Mouse (Mus musculus) hindbrain, postnatal 0 days (tissue): Measurements from ENCODE around the gene Zfp362. TPM values are rescaled to one million over a fixed set of nuclear protein-coding genes. Genes with fewer than 3 reads are reported as not detected.

Experiments used
- ATAC-seq: fragments of 200-750 bp; cut with Nextera tagmentation; 2 replicates; pipeline ENCODE4 v1.8.0; 2017; ENCODE audit warnings: mild to moderate bottlenecking, moderate TSS enrichment, moderate library complexity
- DNase-seq: peaks from one replicate; pipeline ENCODE4 v3.0.0-alpha.2; 2015; ENCODE audit warnings: low spot score
- H3K27ac ChIP-seq: fragments of 300-500 bp; sonication (generic); 2 replicates; pipeline ENCODE4 v1.5.1; 2014; ENCODE audit warnings: mild to moderate bottlenecking
- H3K27me3 ChIP-seq: fragments of 300-500 bp; sonication (generic); 2 replicates; pipeline ENCODE4 v1.6.1; 2014; ENCODE audit warnings: low read length, mixed read lengths; ENCODE audit not compliant: insufficient read depth
- H3K36me3 ChIP-seq: fragments of 300-500 bp; sonication (generic); 2 replicates; pipeline ENCODE4 v1.6.1; 2014; ENCODE audit warnings: low read length, mixed read lengths; ENCODE audit not compliant: insufficient read depth
- H3K4me1 ChIP-seq: fragments of 300-500 bp; sonication (generic); 2 replicates; pipeline ENCODE4 v1.6.1; 2014; ENCODE audit warnings: antibody characterized with exemption, low read length, mixed read lengths; ENCODE audit not compliant: insufficient read depth
- H3K4me2 ChIP-seq: fragments of 300-500 bp; sonication (generic); 2 replicates; pipeline ENCODE4 v1.6.1; 2014; ENCODE audit warnings: low read depth, mild to moderate bottlenecking, low read length, moderate library complexity, mixed read lengths
- H3K4me3 ChIP-seq: fragments of 300-500 bp; sonication (generic); 2 replicates; pipeline ENCODE4 v1.5.1; 2014; ENCODE audit warnings: low read length
- H3K9ac ChIP-seq: fragments of 300-500 bp; sonication (generic); replicated peaks from 2 replicates; pipeline ENCODE4 v1.6.1; 2014; ENCODE audit warnings: mild to moderate bottlenecking, low read length, moderate library complexity, mixed read lengths
- H3K9me3 ChIP-seq: fragments of 300-500 bp; sonication (generic); 2 replicates; pipeline ENCODE4 v1.6.1; 2016; ENCODE audit warnings: low read length, mixed read lengths
- CTCF ChIP-seq: IDR thresholded peaks from 2 replicates; pipeline ENCODE4 v1.5.1; 2016; ENCODE audit warnings: antibody characterized with exemption, control low read depth, low read depth
- WGBS: fragments of 180-500 bp; shearing (Covaris S2); extraction: QIAGEN DNeasy Blood & Tissue Kit; methylation state at CpG from one replicate; pipeline ENCODE4 v1.1.7; 2014; 5-methylcytosine and 5-hydroxymethylcytosine counted together
- polyA plus RNA-seq: library from polyadenylated mRNA; unstranded; fragments of >200 nt; fragmentation: Nextera tagmentation; extraction: Ambion mirVana; gene quantifications from 2 replicates; pipeline ENCODE4 v1.2.1, GENCODE M21; 2015
- total RNA-seq: library from RNA; depleted of rRNA; stranded (reverse); fragments of >200 nt; gene quantifications from 2 replicates; pipeline ENCODE4 v1.2.3, GENCODE M21; 2014; rRNA removed

Gene Zfp362
- total RNA-seq (25.6 and 35.7 TPM in 2 replicates), polyA plus RNA-seq (23.3 and 24.9 TPM in 2 replicates)

DNA sequence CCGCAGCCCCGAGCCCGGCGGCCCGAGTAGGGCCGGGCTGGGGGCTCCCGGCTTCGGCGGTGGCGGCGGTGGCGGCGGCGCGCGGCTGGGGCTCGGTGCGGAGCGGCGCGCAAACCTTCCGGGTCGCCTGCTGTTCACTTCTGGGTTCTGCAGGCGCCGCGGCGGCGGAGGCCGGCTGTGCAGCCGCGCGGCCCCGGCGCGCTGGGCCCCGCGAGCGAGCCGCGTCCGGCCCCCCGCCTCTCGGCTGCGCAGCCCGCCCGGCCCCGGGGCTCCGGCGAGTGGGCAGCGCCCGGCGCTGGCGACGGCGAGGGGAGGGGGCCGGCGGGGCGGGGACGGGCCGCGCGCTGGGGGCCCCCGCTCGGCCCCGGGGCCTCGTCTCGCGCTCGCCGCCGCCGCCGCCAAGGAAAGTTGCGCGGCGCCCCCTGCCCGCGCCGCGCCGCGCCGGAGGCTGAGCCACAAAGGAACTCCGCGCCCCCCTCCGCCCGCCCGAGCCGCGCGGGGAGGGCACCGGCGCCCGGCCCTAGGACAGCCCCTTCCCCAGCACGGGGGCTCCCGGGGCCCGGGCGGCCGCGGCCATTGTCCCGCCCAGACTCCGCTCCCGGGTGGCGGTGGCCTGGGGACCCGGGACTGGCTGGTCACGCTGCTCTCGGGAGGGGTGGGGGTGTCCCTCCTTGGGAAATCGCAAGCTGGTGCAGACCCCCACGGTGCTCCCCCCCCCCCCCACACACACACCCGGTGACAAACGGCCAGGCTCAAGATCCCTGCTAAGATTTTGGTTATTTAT lies at the start of gene Zfp362:
Gene Zfp362 (minus strand): TSS at position 3 of the 784 bp plus-strand sequence.
- Histone ChIP-seq H3K9ac (peak within 1 kb of the TSS; percentile 80), H3K4me1 (peaks cover 20% of the 10 kb centered on the region), H3K9me3 (no peaks in the 10 kb centered on the region), H3K27me3 (no peaks in the 10 kb centered on the region), H3K4me3 (peak within 1 kb of the TSS; percentile 72), H3K36me3 (no peaks in the 10 kb centered on the region), H3K27ac (peak within 1 kb of the TSS; percentile 90), H3K4me2 (peak within 1 kb of the TSS; percentile 95)
- under 1% methylated on average over 50 of the region's 111 CpGs for WGBS
- DNase-seq: peak; percentile 74
- no peak for TF ChIP-seq CTCF
- ATAC-seq: peak; percentile 73

DNA sequence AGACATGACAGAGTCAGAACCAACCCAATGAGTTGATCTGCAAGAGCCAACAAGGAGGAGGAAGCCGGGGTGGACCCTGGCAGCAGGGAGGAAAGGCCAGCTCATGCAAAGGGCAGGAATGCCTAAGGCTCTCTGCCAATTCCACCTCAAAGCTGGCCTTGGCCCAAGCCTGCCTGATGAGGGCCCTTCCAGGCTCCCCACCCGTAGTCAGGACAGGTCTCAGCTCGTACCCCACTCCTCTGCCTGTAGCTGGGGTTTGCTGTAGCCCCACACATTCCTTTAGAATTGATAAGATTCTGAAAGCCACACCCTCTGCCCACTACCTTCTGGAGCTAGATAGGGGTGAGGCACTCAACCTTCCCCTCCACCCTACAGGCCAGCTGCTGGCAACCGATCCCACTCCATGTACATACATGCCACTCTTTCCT lies 49.8 kb upstream of the Zfp362 start:
- DNase-seq: no peak
- Histone ChIP-seq H3K36me3 (no peaks in the 10 kb centered on the region), H3K9ac (no peak overlapping the region), H3K4me3 (no peak overlapping the region), H3K4me2 (no peak overlapping the region), H3K27me3 (no peaks in the 10 kb centered on the region), H3K27ac (no peak overlapping the region), H3K9me3 (no peaks in the 10 kb centered on the region), H3K4me1 (no peaks in the 10 kb centered on the region)
- ATAC-seq: no peak
- TF ChIP-seq CTCF: no peak
- 50% methylated on average over 4 of the region's 4 CpGs for WGBS

DNA sequence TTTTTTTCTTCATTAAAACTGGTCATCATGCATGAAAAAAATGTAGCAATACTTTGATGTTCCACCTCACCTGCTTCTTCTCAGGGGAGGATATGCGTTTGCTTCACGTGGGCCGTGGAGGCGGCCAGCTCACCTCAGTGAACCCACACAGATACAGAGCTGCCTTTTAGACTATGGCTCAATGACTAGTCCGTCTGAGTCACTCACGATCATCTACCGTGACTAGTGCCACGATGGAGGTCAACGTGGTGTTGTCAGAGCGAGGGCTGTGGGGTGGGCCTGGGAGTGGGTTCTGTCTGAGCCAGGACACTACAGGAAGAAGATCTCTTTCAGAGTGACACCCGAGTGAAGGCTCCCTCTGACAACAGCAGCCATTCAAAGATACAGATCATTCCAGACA lies 47.3 kb upstream of the Zfp362 start:
- ATAC-seq: no peak

DNA sequence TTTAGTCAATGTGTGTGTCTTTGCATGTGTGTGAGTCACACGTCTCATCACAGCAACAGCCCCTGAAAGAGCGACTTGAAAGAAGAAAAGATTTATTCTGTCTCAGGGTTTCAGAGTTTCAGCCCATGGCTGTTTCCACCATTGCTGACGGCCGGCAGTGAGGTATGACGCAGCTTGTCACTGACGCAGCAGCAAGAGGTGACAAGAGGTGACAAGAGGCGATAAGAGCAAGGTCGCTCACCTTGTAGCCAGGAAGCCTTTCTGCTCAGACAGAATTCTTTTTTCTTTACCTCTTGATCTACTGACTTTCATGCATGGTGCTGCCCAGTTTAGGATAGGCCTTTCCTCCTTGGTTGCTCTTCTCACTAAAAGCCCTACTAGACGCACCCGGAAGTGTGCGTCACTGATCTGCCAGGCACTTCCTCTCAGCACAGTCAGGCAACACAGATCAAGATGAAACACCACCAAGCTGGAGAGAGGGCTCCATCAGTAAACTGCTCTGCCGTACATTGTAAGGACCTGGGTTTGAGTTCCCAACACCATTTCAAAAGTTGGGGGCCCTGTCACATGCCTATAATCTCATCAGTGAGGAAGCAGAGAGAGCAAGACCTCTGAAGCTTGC lies 46.5 kb upstream of the Zfp362 start:
- 89% methylated on average over 12 of the region's 12 CpGs for WGBS
- Histone ChIP-seq H3K4me1 (no peaks in the 10 kb centered on the region), H3K9ac (no peak overlapping the region), H3K27me3 (no peaks in the 10 kb centered on the region), H3K27ac (no peak overlapping the region), H3K9me3 (no peaks in the 10 kb centered on the region), H3K4me2 (no peak overlapping the region), H3K36me3 (no peaks in the 10 kb centered on the region), H3K4me3 (no peak overlapping the region)
- DNase-seq (no peak), ATAC-seq (no peak)
- no peak for TF ChIP-seq CTCF

More for the DNA sequence above, 47.3 kb upstream of the Zfp362 start:
- TF ChIP-seq CTCF: no peak
- H3K4me3 ChIP-seq: no peak overlapping the region
- no peaks in the 10 kb centered on the region for H3K36me3 ChIP-seq
- no peak overlapping the region for H3K4me2 ChIP-seq
- no peaks in the 10 kb centered on the region for H3K9me3 ChIP-seq
- no peak overlapping the region for H3K27ac ChIP-seq
- no peaks in the 10 kb centered on the region for H3K4me1 ChIP-seq
- no peak overlapping the region for H3K9ac ChIP-seq
- no peak for DNase-seq
- H3K27me3 ChIP-seq: no peaks in the 10 kb centered on the region
- WGBS: 66% methylated on average over 11 of the region's 11 CpGs

DNA sequence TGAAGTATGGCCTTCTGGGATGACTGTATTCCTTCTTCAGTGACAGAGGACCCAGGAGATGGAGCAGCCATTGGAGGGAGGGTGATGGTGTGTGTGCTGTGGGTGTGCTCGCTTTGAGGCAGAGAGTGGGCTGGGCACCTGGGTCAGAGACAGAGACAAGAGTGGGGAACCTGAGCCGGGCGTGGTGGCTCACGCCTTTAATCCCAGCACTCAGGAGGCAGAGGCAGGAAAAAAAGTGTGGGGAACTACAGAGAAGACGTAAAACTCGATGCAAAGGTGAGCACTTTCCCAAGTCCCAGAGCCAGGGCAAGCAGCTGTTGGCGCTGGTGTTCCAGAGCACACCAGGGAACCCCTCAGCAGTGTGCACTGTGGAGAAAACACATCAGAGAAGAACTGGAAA lies 43.8 kb upstream of the Zfp362 start:
- H3K9me3 ChIP-seq: no peaks in the 10 kb centered on the region
- ATAC-seq (no peak), DNase-seq (no peak)
- TF ChIP-seq CTCF: no peak
- no peak overlapping the region for H3K4me3 ChIP-seq
- no peak overlapping the region for H3K27ac ChIP-seq
- no peak overlapping the region for H3K9ac ChIP-seq
- H3K36me3 ChIP-seq: no peaks in the 10 kb centered on the region
- no peaks in the 10 kb centered on the region for H3K27me3 ChIP-seq
- 77% methylated on average over 7 of the region's 7 CpGs for WGBS
- H3K4me2 ChIP-seq: no peak overlapping the region
- H3K4me1 ChIP-seq: 0 out of 2 replicates have a peak, but pooled peaks cover 6% of the 10 kb centered on the region

DNA sequence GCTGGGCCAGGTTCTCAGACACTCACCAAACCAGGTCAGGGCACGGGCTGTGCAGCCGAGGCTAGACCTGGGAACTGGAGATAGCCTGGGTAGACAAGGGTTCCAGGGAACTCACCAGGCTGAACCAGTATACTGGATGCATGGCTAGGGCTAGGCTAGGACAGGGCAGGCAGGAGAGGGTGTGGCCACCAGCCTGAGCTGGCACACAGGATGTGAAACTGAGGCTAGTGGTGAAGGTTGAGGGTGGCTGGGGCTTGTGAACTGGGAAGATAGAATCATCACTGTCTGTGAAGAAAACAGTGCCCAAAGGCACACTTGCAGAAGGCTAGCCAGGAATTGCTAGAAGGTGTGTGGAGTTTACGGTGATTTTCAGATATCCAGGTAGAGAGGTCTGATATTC lies 43.1 kb upstream of the Zfp362 start:
- no peak for TF ChIP-seq CTCF
- Histone ChIP-seq H3K9ac (no peak overlapping the region), H3K27ac (no peak overlapping the region), H3K27me3 (no peaks in the 10 kb centered on the region), H3K4me1 (0 out of 2 replicates have a peak, but pooled peaks cover 6% of the 10 kb centered on the region), H3K4me2 (no peak overlapping the region), H3K9me3 (no peaks in the 10 kb centered on the region), H3K4me3 (no peak overlapping the region), H3K36me3 (no peaks in the 10 kb centered on the region)
- DNase-seq (no peak), ATAC-seq (no peak)
- 93% methylated on average over 3 of the region's 3 CpGs for WGBS
